Mouse (Mus musculus) cerebellum, adult 11 months (tissue): Measurements from ENCODE around the gene Hykk.

Source experiments
- DNase-seq: peaks from one replicate; pipeline ENCODE4 v3.0.0; 2022

Gene Hykk

DNA sequence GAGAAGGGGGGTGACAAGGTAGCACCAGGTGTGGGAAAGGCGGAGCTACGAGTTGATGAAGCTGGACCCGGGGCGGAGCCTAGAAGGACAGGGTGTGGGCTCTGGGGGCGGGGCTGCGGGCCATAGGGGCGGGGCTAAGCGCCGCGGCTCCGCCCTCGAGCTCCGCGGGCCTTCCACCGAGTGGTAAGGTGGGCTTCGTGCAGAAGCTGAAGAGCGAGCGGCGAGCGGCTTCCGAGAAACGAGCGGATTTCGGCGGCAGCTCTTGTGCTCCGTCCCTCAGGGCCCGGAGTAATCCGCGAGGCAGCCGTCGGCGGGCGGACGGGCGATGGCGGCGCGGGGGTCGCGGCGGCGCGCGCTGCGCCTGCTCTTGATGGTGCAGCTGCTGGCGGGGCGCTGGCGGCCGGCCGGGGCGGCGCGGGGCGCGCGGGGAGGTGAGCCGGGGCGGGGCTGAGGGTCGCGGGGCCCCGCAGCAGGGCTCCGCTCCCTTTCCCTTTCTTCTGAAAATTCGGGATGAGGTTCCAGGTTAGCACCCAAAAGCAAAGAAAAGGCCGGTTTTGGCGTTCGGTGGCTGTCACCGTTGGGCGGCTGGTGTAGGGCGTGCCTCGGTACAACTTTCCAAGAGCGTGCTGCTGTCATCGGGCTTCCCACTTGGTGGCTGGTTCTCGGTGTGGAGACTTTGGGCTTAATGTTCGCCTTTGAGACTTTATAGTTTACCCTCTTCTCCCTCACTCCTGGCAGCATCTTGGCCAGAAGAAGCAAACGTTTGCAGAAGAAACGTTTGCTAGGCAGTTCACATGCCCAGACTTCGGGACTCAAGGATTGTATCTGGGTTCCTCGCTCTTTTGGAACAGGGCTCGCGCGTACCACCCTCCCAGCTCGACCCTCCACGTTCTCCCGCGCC is 64.5 kb downstream of the Hykk start:
- no peak for DNase-seq

DNA sequence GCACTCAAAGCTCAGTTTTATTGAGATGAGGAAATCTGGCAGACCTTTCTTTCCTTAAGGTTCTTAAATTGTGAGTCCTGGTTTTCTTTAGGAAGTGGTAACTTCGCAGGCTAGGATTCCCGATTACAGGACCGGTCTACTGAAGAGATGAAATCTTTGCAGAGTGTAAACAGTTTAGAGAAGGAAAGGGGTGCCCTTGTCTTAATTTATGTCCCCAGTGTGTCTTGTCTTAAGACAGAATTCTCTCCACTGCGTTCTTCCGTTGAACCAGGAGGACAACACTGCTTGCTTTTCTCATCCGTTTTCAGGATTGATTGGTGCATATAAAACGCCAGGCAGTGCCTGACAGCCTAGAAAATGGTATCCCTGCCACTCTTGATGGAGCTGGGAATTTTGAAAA is 65.3 kb downstream of the Hykk start:
- no peak for DNase-seq

DNA sequence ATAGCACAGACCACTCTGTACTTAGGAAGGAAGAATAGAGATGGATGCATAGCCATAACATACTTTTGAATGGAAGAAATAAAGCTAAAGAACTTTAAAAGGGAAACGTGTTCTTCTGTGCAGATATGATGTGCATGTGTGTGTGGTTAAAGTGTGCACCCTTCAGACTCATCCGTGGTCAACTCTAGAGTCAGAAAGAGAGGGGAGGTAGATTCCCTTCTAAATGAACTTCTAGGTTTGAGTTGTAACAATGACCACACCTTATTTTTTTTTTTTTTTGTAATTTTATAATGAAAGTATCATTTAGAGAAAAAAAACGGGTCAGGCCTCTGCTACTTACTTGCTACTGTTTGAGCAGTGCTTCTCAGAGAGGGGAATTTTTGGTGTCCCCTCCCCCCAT is 73.3 kb downstream of the Hykk start:
- DNase-seq = no peak

DNA sequence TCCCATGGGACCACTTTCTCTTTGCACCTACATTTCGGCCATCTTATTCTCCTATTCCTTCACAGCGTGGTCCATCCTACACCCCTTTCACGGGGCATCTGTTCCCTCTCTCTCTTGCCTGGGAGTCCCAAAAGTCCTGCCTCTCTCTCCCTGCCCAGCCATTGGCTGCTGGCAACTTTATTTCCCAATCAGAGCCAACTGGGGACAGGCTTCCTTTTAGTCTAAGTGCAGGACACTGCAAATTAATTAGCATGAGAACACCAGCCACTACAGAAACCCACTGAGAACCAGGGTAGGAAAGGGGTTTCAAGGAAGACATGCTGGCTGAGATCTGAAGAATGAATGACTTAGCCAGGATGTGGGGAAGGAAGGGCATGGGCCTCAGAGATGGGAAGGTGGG is 77.3 kb downstream of the Hykk start:
- no peak for DNase-seq

DNA sequence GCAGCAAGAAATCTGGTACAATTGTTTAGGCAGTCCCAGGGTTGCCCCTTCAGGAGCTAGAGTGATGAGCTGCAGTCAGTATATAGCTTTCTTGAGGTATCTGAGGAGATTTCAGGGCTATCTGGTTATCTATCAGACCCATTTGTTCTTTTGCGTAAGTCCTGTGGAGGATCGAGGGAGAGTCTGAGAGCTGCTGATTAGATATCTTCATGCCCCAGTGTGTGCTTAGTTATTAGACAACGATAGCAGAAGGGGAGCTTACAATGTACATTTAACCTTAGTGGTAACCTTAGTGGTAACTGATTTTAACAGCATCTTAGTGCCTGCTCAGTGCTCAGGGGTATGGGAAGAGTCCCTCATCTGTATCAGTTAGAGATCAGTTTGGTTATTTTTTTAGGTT is 78.6 kb downstream of the Hykk start:
- no peak for DNase-seq
